Mouse (Mus musculus) neural tube, embryonic 15.5 days (tissue): ENCODE data around the gene Qtrt2. TPM values are rescaled to one million over a fixed set of nuclear protein-coding genes. Genes with fewer than 3 reads are reported as not detected.
A peak's percentile ranks its signal among the peaks of the same experiment; 100 is the strongest.

ENCODE experiments used
- ATAC-seq: fragments of 200-750 bp; cut with Nextera tagmentation; 2 replicates; pipeline ENCODE4 v1.8.0; 2017; ENCODE audit warnings: mild to moderate bottlenecking, moderate TSS enrichment, moderate library complexity; ENCODE audit not compliant: low FRiP score
- H3K27ac ChIP-seq: fragments of 300-500 bp; sonication (generic); replicated peaks from 2 replicates; pipeline ENCODE4 v1.5.1; 2015; ENCODE audit warnings: mild to moderate bottlenecking, inconsistent platforms
- H3K27me3 ChIP-seq: fragments of 300-500 bp; sonication (generic); replicated peaks from 2 replicates; pipeline ENCODE4 v1.6.1; 2015; ENCODE audit warnings: inconsistent platforms
- H3K36me3 ChIP-seq: fragments of 300-500 bp; sonication (generic); 2 replicates; pipeline ENCODE4 v1.6.1; 2015; ENCODE audit warnings: inconsistent platforms
- H3K4me1 ChIP-seq: fragments of 300-500 bp; sonication (generic); 2 replicates; pipeline ENCODE4 v1.6.1; 2015; ENCODE audit warnings: inconsistent platforms
- H3K4me2 ChIP-seq: fragments of 300-500 bp; sonication (generic); 2 replicates; pipeline ENCODE4 v1.6.1; 2015; ENCODE audit warnings: inconsistent platforms, mild to moderate bottlenecking, moderate library complexity
- H3K4me3 ChIP-seq: fragments of 300-500 bp; sonication (generic); replicated peaks from 2 replicates; pipeline ENCODE4 v1.5.1; 2015; ENCODE audit warnings: mild to moderate bottlenecking, inconsistent platforms
- H3K9ac ChIP-seq: fragments of 300-500 bp; sonication (generic); replicated peaks from 2 replicates; pipeline ENCODE4 v1.6.1; 2015; ENCODE audit warnings: mild to moderate bottlenecking, inconsistent platforms
- H3K9me3 ChIP-seq: fragments of 300-500 bp; sonication (generic); replicated peaks from 2 replicates; pipeline ENCODE4 v1.6.1; 2016; ENCODE audit warnings: inconsistent platforms
- WGBS: fragments of 180-500 bp; shearing (Covaris S2); methylation state at CpG from one replicate; pipeline ENCODE4 v1.1.7; 2015; ENCODE audit warnings: mixed read lengths; 5-methylcytosine and 5-hydroxymethylcytosine counted together
- polyA plus RNA-seq: library from polyadenylated mRNA; unstranded; fragments of >200 nt; fragmentation: Nextera tagmentation; extraction: Ambion mirVana; gene quantifications from 2 replicates; pipeline ENCODE4 v1.2.1, GENCODE M21; 2015

The Qtrt2 gene
- 17.8 and 19.3 TPM in 2 replicates for polyA plus RNA-seq

GRCm38 (mm10) chr16:43926341-43926859 is at the start of gene Qtrt2:
Qtrt2 (minus strand) TSS chr16:43926809.
- H3K9ac ChIP-seq = no peak within 1 kb of the TSS
- no peaks in the 10 kb centered on the region for H3K27me3 ChIP-seq
- no peaks in the 10 kb centered on the region for H3K9me3 ChIP-seq
- H3K4me3 ChIP-seq = no peak within 1 kb of the TSS
- no peaks in the 10 kb centered on the region for H3K36me3 ChIP-seq
- no peak for ATAC-seq
- H3K4me2 ChIP-seq = no peak within 1 kb of the TSS
- WGBS = 41% methylated on average over 6 of the region's 6 CpGs
- H3K27ac ChIP-seq = no peak within 1 kb of the TSS
- peaks cover 4% of the 10 kb centered on the region for H3K4me1 ChIP-seq

GRCm38 (mm10) chr16:43973606-43974220 is 47.1 kb upstream of the Qtrt2 start:
- WGBS = 90% methylated on average over 22 of the region's 22 CpGs
- no peak for ATAC-seq
- no peak overlapping the region for H3K27ac ChIP-seq
- H3K4me2 ChIP-seq = no peak overlapping the region
- no peak overlapping the region for H3K4me3 ChIP-seq
- no peak overlapping the region for H3K9ac ChIP-seq
- H3K36me3 ChIP-seq = peaks cover 4% of the 10 kb centered on the region; the same call in 1 of the 2 replicates
- no peaks in the 10 kb centered on the region for H3K9me3 ChIP-seq
- H3K27me3 ChIP-seq = no peaks in the 10 kb centered on the region; the same call in 1 of the 2 replicates
- H3K4me1 ChIP-seq = peaks cover under 1% of the 10 kb centered on the region; the same call in 1 of the 2 replicates

- no peak overlapping the region for H3K27ac ChIP-seq
- no peak overlapping the region for H3K9ac ChIP-seq
- WGBS = 91% methylated on average over 11 of the region's 11 CpGs
- H3K4me3 ChIP-seq = no peak overlapping the region
- H3K36me3 ChIP-seq = peaks cover 8% of the 10 kb centered on the region; the same call in 1 of the 2 replicates
- H3K9me3 ChIP-seq = no peaks in the 10 kb centered on the region
- H3K27me3 ChIP-seq = no peaks in the 10 kb centered on the region; the same call in 1 of the 2 replicates
- no peak for ATAC-seq
- no peaks in the 10 kb centered on the region for H3K4me1 ChIP-seq
- no peak overlapping the region for H3K4me2 ChIP-seq
Measured at GRCm38 (mm10) chr16:43973147-43973546, 46.5 kb upstream of the Qtrt2 start.

- Histone ChIP-seq H3K27ac (no peak overlapping the region), H3K9me3 (no peaks in the 10 kb centered on the region), H3K4me1 (no peaks in the 10 kb centered on the region), H3K36me3 (peaks cover 8% of the 10 kb centered on the region; the same call in 1 of the 2 replicates), H3K4me3 (no peak overlapping the region), H3K9ac (no peak overlapping the region), H3K27me3 (no peaks in the 10 kb centered on the region; the same call in 1 of the 2 replicates), H3K4me2 (no peak overlapping the region)
- no peak for ATAC-seq
- WGBS = 97% methylated on average over 2 of the region's 2 CpGs
Measured at GRCm38 (mm10) chr16:43972391-43972790, 45.8 kb upstream of the Qtrt2 start.

- H3K4me1 ChIP-seq = no peaks in the 10 kb centered on the region
- WGBS = 92% methylated on average over 9 of the region's 9 CpGs
- no peak overlapping the region for H3K4me3 ChIP-seq
- no peak for ATAC-seq
- H3K27me3 ChIP-seq = no peaks in the 10 kb centered on the region
- H3K27ac ChIP-seq = no peak overlapping the region
- no peak overlapping the region for H3K4me2 ChIP-seq
- H3K9ac ChIP-seq = no peak overlapping the region
- peaks cover 8% of the 10 kb centered on the region; the same call in 1 of the 2 replicates for H3K36me3 ChIP-seq
- no peaks in the 10 kb centered on the region for H3K9me3 ChIP-seq
Measured at GRCm38 (mm10) chr16:43971741-43972140, 45.1 kb upstream of the Qtrt2 start.

- Histone ChIP-seq H3K4me1 (0 out of 2 replicates have a peak, but pooled peaks cover 3% of the 10 kb centered on the region), H3K9ac (no peak overlapping the region), H3K4me3 (no peak overlapping the region), H3K9me3 (no peaks in the 10 kb centered on the region), H3K4me2 (no peak overlapping the region), H3K36me3 (peaks cover 8% of the 10 kb centered on the region; the same call in 1 of the 2 replicates), H3K27me3 (no peaks in the 10 kb centered on the region), H3K27ac (no peak overlapping the region)
- ATAC-seq = no peak
- WGBS = 95% methylated on average over 11 of the region's 11 CpGs
Measured at GRCm38 (mm10) chr16:43971189-43971588, 44.6 kb upstream of the Qtrt2 start.

GRCm38 (mm10) chr16:43970426-43970825 is 43.8 kb upstream of the Qtrt2 start:
- no peak for ATAC-seq
- no peak overlapping the region for H3K27ac ChIP-seq
- 85% methylated on average over 3 of the region's 3 CpGs for WGBS
- H3K36me3 ChIP-seq = peaks cover 8% of the 10 kb centered on the region; the same call in 1 of the 2 replicates
- no peak overlapping the region for H3K4me2 ChIP-seq
- H3K27me3 ChIP-seq = no peaks in the 10 kb centered on the region
- no peaks in the 10 kb centered on the region for H3K9me3 ChIP-seq
- no peak overlapping the region for H3K4me3 ChIP-seq
- 0 out of 2 replicates have a peak, but pooled peaks cover 3% of the 10 kb centered on the region for H3K4me1 ChIP-seq
- H3K9ac ChIP-seq = no peak overlapping the region

GRCm38 (mm10) chr16:43965781-43966389 is 39.3 kb upstream of the Qtrt2 start:
- no peak for ATAC-seq
- Histone ChIP-seq H3K27ac (peak overlapping the region; percentile 37; the same call in 1 of the 2 replicates), H3K4me3 (no peak overlapping the region), H3K4me2 (no peak overlapping the region), H3K4me1 (0 out of 2 replicates have a peak, but pooled peaks cover 5% of the 10 kb centered on the region), H3K9me3 (no peaks in the 10 kb centered on the region), H3K27me3 (no peaks in the 10 kb centered on the region), H3K36me3 (peaks cover 10% of the 10 kb centered on the region; the same call in 1 of the 2 replicates), H3K9ac (no peak overlapping the region)
- WGBS = 67% methylated on average over 13 of the region's 13 CpGs

GRCm38 (mm10) chr16:43963780-43964179 is 37.2 kb upstream of the Qtrt2 start:
- Histone ChIP-seq H3K4me1 (0 out of 2 replicates have a peak, but pooled peaks cover 5% of the 10 kb centered on the region), H3K27me3 (no peaks in the 10 kb centered on the region), H3K9ac (no peak overlapping the region), H3K4me3 (no peak overlapping the region), H3K9me3 (no peaks in the 10 kb centered on the region), H3K36me3 (peaks cover 7% of the 10 kb centered on the region; the same call in 1 of the 2 replicates), H3K27ac (no peak overlapping the region), H3K4me2 (no peak overlapping the region)
- WGBS = 85% methylated on average over 3 of the region's 3 CpGs
- ATAC-seq = no peak

GRCm38 (mm10) chr16:43963291-43963690 is 36.7 kb upstream of the Qtrt2 start:
- Histone ChIP-seq H3K9me3 (no peaks in the 10 kb centered on the region), H3K27ac (no peak overlapping the region), H3K9ac (no peak overlapping the region), H3K4me1 (0 out of 2 replicates have a peak, but pooled peaks cover 5% of the 10 kb centered on the region), H3K36me3 (peaks cover 2% of the 10 kb centered on the region; the same call in 1 of the 2 replicates), H3K4me2 (no peak overlapping the region), H3K27me3 (no peaks in the 10 kb centered on the region), H3K4me3 (no peak overlapping the region)
- WGBS = 92% methylated on average over 9 of the region's 9 CpGs
- ATAC-seq = no peak

- H3K4me2 ChIP-seq = no peak overlapping the region
- 94% methylated on average over 4 of the region's 4 CpGs for WGBS
- H3K9me3 ChIP-seq = no peaks in the 10 kb centered on the region
- H3K36me3 ChIP-seq = no peaks in the 10 kb centered on the region; the same call in 1 of the 2 replicates
- H3K4me1 ChIP-seq = no peaks in the 10 kb centered on the region
- no peaks in the 10 kb centered on the region for H3K27me3 ChIP-seq
- ATAC-seq = no peak
- H3K27ac ChIP-seq = no peak overlapping the region
- H3K9ac ChIP-seq = no peak overlapping the region
- H3K4me3 ChIP-seq = no peak overlapping the region
Measured at GRCm38 (mm10) chr16:43958038-43958437, 31.4 kb upstream of the Qtrt2 start.
